Mouse (Mus musculus) left cerebral cortex, postnatal 36 days (tissue): Measurements from ENCODE around the gene Acta2. TPM values are rescaled to one million over a fixed set of nuclear protein-coding genes. Genes with fewer than 3 reads are reported as not detected.
"Not testable (repeated sequence)": the region's sequence is repeated elsewhere in the genome, so short reads cannot be mapped to it uniquely, and the experiment has no call there.

Experiments used
- DNase-seq, 2 experiments: peaks; one replicate each; pipeline ENCODE4 v3.0.0; 2021 to 2022; ENCODE audit warnings: low spot score in 2 of 2, mixed read lengths in 1 of 2
- intact Hi-C: fragments of 180-260 bp; cut with DNase I; formaldehyde crosslinking; loops from one replicate; pipeline ENCODE4 v1.15.1; 2025
- total RNA-seq, 2 experiments: library from RNA; stranded (reverse); gene quantifications; 2 replicates each; pipeline ENCODE4 v1.2.3; 2021

The Acta2 gene
- total RNA-seq, 2 experiments from 2014 or later = 18.2 to 18.9 TPM

DNA sequence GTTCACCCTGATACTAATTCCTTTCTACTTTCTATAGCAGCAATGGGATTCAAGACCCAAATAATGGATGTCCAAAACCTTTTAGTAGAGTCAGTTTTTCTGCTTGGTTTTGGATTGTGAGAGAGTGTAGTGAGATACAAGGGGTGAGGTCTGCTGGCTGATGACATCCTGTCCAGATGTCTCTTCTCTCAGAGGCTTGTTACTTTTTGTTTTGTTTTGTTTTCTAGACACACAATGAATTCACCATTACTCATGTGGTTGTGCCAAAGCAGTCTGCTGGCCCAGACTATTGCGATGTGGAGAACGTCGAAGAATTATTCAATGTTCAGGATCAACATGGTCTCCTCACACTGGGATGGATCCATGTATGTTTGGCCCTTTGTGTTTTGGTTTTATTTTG, 19.3 kb downstream of the Acta2 start:
- intact Hi-C loops = no loop called here
- DNase-seq = no peak

GRCm38 (mm10) chr19:34233944-34234343, 21.4 kb downstream of the Acta2 start:
- intact Hi-C loops = loop anchor here (5.0 kb wide), 1 partner anchor 42 kb away; the partner anchor contains the start of gene Stambpl1
- peak in 1 of 2 experiments; percentile 50 for DNase-seq

DNA sequence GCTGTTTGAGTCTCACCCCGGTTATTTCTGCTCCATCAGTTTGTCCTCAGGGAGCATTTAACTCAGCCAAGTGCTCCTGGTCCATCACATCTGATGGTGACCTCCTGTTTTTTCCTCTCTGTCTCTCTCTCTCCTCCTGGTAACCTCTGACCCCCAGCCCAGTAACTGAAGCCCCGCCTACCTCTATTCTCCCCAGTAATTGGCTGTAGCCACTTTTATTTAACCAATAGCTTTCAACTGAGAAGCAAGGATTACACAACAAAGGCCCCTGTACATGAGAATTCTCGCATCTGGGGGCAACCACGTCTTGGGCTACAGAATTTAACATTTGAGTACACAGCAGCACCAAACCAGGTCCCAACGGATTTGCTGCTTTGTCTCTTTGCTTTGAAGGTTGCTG, 23.1 kb downstream of the Acta2 start:
- intact Hi-C loops = loop anchor here (5.0 kb wide), 1 partner anchor 40 kb away; the partner anchor contains the start of gene Stambpl1
- DNase-seq = no peak

GRCm38 (mm10) chr19:34231596-34231995, 23.8 kb downstream of the Acta2 start:
- intact Hi-C loops = loop anchor here (5.0 kb wide), 1 partner anchor 39 kb away; the partner anchor contains the start of gene Stambpl1
- DNase-seq = peak in 1 of 2 experiments; percentile 19

- intact Hi-C loops = no loop called here
- DNase-seq = no peak
These were observed 32.6 kb downstream of the Acta2 start for GRCm38 (mm10) chr19:34222805-34223204.

GRCm38 (mm10) chr19:34220732-34221380, 34.5 kb downstream of the Acta2 start:
- DNase-seq = no peak
- intact Hi-C loops = no loop called here

- intact Hi-C loops = no loop called here
- DNase-seq = no peak
These were observed 36.0 kb downstream of the Acta2 start for GRCm38 (mm10) chr19:34219260-34219968.

DNA sequence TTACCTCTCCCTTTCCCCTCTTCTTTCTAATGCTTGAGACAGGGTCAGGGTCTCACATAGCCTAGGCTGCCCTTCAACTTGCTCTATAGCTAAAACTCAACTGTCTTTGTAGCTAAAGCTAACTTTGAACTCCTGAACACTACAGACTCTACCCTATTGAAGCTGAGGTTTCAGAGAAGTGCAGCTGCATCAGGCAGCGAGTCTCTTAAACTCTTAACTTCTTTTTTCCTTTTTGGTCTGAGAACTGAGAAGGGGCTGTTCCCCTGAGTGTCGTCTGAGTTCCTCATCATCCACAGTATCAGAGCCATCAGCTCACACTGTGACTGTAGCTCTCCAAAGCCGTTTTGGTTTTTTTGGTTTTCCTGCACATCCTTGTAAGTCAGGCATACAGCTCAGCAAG, 37.6 kb downstream of the Acta2 start:
- no peak for DNase-seq
- intact Hi-C loops = no loop called here

DNA sequence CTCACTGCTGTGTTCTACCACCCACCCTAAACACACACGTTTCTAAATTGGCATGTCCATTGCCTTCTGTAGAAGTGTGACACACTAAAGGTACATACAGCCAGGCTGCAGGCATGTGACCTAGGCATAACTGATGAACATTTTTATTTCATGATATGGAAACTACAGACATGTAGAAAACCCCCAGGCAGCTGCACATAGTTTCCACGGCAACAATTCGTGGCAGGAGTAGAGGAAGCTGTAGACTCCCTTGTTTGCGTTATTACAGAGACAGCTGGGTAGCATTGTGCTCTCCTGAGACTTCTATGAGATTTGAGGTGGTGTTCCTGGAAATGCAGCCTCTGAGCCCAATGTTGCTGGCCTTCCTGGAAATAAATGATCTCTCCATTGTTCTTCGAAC, 38.4 kb downstream of the Acta2 start:
- intact Hi-C loops = no loop called here
- DNase-seq = no peak

GRCm38 (mm10) chr19:34214136-34214535, 41.3 kb downstream of the Acta2 start:
- intact Hi-C loops = no loop called here
- DNase-seq = no peak

- intact Hi-C loops = no loop called here
- no peak for DNase-seq
These were observed 42.1 kb downstream of the Acta2 start for GRCm38 (mm10) chr19:34213251-34213645.

GRCm38 (mm10) chr19:34212489-34213250, 42.7 kb downstream of the Acta2 start:
- intact Hi-C loops = no loop called here
- no peak for DNase-seq

DNA sequence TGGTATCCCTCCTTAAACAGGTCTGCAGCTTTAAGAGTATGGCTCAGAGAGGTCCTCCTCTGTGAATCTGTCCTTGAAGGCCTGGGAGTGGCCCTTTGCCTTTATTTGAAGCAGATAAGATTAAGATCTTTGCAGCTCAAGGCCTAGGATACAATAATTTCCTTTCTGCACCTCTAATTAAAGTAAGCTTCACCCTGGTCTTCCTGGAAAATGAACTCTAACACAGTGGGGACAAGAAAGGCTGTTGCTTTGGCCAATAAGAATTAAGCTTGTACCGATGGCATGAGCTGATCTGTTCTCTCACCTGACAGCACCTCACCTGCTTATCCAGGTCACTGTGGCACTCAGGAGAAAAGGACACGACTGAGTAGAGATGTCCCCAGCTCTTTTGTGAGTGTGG, 44.5 kb downstream of the Acta2 start:
- intact Hi-C loops = no loop called here

GRCm38 (mm10) chr19:34209930-34210581, 45.3 kb downstream of the Acta2 start:
- no peak for DNase-seq

More for the DNA sequence above, 44.5 kb downstream of the Acta2 start:
- no peak for DNase-seq

GRCm38 (mm10) chr19:34209031-34209430, 46.4 kb downstream of the Acta2 start:
- intact Hi-C loops = no loop called here
- DNase-seq = no peak

More at GRCm38 (mm10) chr19:34209930-34210581, 45.3 kb downstream of the Acta2 start:
- intact Hi-C loops = no loop called here

DNA sequence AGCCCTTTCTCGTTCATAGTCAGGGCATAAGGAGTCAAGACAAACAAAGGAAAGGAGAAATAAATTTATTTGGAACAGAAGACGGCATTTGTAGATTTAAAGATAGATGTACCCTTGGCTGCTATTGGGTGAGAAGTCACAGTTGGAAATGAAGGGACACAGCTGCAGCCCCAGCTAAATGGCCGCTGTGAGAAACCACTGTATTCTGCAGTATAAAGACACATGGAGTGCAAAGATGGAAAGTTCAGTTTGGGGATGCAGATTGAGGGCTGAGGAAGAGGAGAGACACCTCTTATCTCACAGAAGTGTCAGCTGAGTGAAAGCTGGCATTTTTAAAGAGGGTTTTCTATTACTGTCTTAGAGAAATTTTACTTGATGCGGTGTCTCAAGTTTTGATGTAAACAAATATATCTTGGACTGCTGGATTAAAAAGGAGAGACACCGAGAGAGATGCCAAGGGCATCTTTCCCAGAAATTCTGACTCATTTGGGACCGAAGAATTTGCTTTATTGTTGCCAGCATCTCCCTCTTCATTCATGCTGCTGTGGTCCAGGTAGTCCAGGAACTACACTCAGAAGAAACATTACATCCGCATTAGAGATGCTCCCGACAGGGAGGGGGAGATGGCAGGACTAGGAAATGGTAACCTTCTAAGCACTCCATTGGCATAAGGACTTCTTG, 48.5 kb downstream of the Acta2 start:
- DNase-seq = no peak
- intact Hi-C loops = no loop called here

DNA sequence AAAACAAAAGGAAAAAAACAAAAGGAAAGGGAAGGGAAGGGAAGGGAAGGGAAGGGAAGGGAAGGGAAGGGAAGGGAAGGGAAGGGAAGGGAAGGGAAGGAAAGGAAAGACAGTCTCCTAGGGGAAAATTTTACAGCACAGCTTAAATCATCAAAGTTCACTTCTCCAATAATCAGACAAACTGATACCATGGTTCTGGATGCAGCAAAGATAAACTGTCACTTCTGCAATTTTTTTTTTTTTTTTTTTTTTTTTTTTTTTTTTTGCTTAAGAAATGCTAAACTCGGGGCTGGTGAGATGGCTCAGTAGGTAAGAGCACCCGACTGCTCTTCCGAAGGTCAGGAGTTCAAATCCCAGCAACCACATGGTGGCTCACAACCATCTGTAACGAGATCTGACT, 49.3 kb downstream of the Acta2 start:
- DNase-seq, intact Hi-C loops: not testable (repeated sequence)

DNA sequence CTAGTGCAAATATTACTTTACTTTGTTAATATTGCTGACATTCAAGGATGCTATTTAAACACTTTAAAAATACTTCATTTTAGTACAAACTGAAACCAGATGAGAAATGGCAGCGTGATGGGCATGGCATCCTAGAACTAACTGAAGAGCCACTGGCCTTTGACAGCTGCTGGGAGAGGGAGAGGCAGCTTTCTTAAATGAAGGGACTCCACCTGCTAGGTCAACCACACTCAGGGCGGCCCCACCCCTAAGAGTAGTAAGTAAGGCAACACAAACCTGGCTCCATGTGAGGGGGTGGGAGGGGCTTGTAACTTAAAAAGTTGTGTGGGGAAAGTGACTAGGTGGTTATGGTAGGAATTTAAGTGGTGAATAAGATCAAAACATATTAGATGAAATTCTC, 52.7 kb downstream of the Acta2 start:
- DNase-seq = no peak
- intact Hi-C loops = no loop called here

DNA sequence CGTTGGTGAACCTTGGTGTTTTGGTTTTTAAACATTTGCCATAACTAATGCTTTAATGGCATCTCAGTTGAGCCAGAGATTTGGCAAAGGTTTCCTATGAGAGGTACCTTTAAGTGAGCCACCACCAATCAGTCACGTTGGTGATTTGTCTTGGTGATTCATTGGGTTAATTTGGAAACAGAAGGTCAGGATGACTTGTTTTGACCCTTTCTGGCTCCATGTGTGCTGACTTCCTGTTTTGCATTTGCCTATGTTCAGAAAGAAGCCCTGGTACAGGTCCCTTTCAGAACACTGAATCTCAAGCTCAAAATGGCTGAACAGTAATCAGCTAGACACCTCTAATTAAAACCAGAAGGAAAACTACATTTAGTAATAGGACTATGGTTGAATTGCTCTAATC, 55.9 kb downstream of the Acta2 start:
- intact Hi-C loops = no loop called here

More for the DNA sequence above, 55.9 kb downstream of the Acta2 start:
- no peak for DNase-seq
